Mouse (Mus musculus): Measurements from ENCODE around the gene Fli1.

DNA sequence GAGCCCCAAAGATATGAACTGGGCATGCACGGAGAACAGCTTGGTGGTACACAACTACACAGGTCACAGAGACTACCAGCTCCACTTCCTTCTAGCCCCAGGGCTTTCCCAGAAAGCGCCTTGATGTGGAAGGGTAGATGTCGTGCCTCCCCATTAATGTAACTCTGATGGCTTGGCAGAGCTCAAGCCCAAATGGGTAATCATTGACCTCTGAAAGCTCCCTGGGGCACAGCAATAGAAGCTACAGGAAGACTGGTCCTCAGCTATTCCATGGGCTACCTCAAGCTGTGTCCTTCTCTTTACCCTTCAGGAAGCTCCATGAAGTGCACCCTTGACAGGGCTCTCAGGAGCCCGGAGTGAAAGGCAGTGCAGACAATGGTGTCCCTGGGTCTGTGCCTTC is 157.8 kb downstream of the Fli1 start:
- TF ChIP-seq CTCF (IDR thresholded peaks at IDR 0.05; ENCODE audit: low read depth): no peak
- no peak for TF ChIP-seq EP300 (IDR thresholded peaks at IDR 0.05; ENCODE audit: low read depth)
